Comparison of ENCODE assay signal across 7 mouse cellular contexts in the genomic region with DNA sequence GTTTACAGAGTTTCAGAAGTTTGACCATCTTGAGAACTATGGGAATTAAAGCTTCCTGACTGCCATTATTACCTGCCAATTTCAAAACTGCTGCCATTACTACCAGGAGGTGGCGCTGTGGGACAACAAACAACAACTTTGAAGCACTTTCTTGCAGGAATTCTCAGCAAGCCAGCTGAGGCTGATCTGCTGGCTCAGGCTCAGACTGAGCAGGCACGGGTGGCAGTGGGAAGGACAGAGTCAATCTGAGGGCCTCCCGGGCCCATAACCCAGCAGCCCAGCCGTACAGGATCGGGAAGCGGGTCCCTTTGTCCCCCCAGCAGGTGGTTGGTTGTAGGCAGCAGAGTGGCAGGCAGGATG. TPM values are rescaled to one million over a fixed set of nuclear protein-coding genes. Genes with fewer than 3 reads are reported as not detected.
DNase-seq lines count a peak whose midpoint lies in the region; ATAC-seq lines count a peak whose summit lies in the region.

No protein-coding gene starts in this region.

- H3K4me2 ChIP-seq in midbrain, embryonic 16.5 days (ENCODE audit: low read length) = peak overlapping the region; percentile 54

- peak; percentile 73 for ATAC-seq in granulocyte monocyte progenitor cell, adult 5-6 weeks (replicated peaks; ENCODE audit: poor library complexity, severe bottlenecking)
- 0 out of 2 replicates have a peak, but pooled peaks have one; percentile 36 for ATAC-seq in midbrain, embryonic 16.5 days

- H3K4me3 ChIP-seq in limb, embryonic 10.5 days = peak overlapping the region; percentile 45
- no peak overlapping the region; the same call in 1 of the 2 replicates for H3K4me3 ChIP-seq in midbrain, embryonic 16.5 days (ENCODE audit: low read depth, low read length)

- no peaks in the 10 kb centered on the region for H3K36me3 ChIP-seq in limb, embryonic 10.5 days
- no peaks in the 10 kb centered on the region for H3K36me3 ChIP-seq in midbrain, embryonic 16.5 days (ENCODE audit: control insufficient read depth, insufficient read depth, low read length)

- H3K27me3 ChIP-seq in limb, embryonic 10.5 days (ENCODE audit: low read depth, poor library complexity, severe bottlenecking) = peaks cover 17% of the 10 kb centered on the region
- H3K27me3 ChIP-seq in midbrain, embryonic 16.5 days (ENCODE audit: control insufficient read depth, insufficient read depth, low read depth, low read length) = peaks cover 6% of the 10 kb centered on the region

- peak; percentile 85 for DNase-seq in adrenal gland, postnatal 25 days
- DNase-seq in embryo, embryonic 9.5 days (ENCODE audit: extremely low spot score) = peak; percentile 83
- peak; percentile 79 for DNase-seq in kidney, adult 11 months
- peak; percentile 90 for DNase-seq in limb, embryonic 10.5 days (ENCODE audit: low spot score)
- peak; percentile 59 to 83 for DNase-seq in spleen, postnatal 4 days (ENCODE audit: low spot score in 2 of 2)

- H3K9me3 ChIP-seq in limb, embryonic 10.5 days (replicated peaks) = no peaks in the 10 kb centered on the region
- H3K9me3 ChIP-seq in midbrain, embryonic 16.5 days (replicated peaks; ENCODE audit: control insufficient read depth, low read length, poor library complexity, severe bottlenecking) = no peaks in the 10 kb centered on the region

- H3K9ac ChIP-seq in midbrain, embryonic 16.5 days (ENCODE audit: low read depth, low read length) = no peak overlapping the region

- 6% methylated on average over 6 of the region's 6 CpGs for WGBS in limb, embryonic 10.5 days
- 6% methylated on average over 6 of the region's 6 CpGs for WGBS in midbrain, embryonic 16.5 days

- 0 out of 2 replicates have a peak overlapping the region, but pooled peaks have one; percentile 43 for H3K27ac ChIP-seq in limb, embryonic 10.5 days
- H3K27ac ChIP-seq in midbrain, embryonic 16.5 days (ENCODE audit: low read length) = no peak overlapping the region

- H3K4me1 ChIP-seq in limb, embryonic 10.5 days = peaks cover 11% of the 10 kb centered on the region
- peaks cover 6% of the 10 kb centered on the region for H3K4me1 ChIP-seq in midbrain, embryonic 16.5 days (ENCODE audit: control insufficient read depth, insufficient read depth, low read length)

RNA-seq across cellular contexts. Expression of gene Mlph, which starts 13.7 kb away (rescaled TPM):
- 2.3 and 3.1 TPM in 2 replicates for total RNA-seq in adrenal gland, postnatal 25 days (2021)
- 0.17 TPM in 1 of 2 replicates, not detected in the other for total RNA-seq in granulocyte monocyte progenitor cell, adult 5-6 weeks (2014; fragmentation: Nextera tagmentation)
- 0.95 TPM in 1 of 2 replicates, not detected in the other for total RNA-seq in granulocyte monocyte progenitor cell, adult 5-6 weeks (2017)
- polyA plus RNA-seq in limb, embryonic 10.5 days (2016; fragmentation: Nextera tagmentation; extraction: Ambion mirVana) = 0.06 and 0.51 TPM in 2 replicates
- 0.09 and 0.29 TPM in 2 replicates for polyA plus RNA-seq in midbrain, embryonic 16.5 days (2015; fragmentation: Nextera tagmentation; extraction: Ambion mirVana)

RNA-seq across cellular contexts. Expression of gene Prlh, which starts 24.4 kb away (rescaled TPM):
- not detected in 2 replicates for total RNA-seq in adrenal gland, postnatal 25 days (2021)
- total RNA-seq in granulocyte monocyte progenitor cell, adult 5-6 weeks (2014; fragmentation: Nextera tagmentation) = not detected in 2 replicates
- not detected in 2 replicates for total RNA-seq in granulocyte monocyte progenitor cell, adult 5-6 weeks (2017)
- polyA plus RNA-seq in limb, embryonic 10.5 days (2016; fragmentation: Nextera tagmentation; extraction: Ambion mirVana) = not detected in 2 replicates
- polyA plus RNA-seq in midbrain, embryonic 16.5 days (2015; fragmentation: Nextera tagmentation; extraction: Ambion mirVana) = not detected in 2 replicates

RNA-seq across cellular contexts. Expression of gene Rab17, which starts 40.9 kb away (rescaled TPM):
- not detected in 2 replicates for total RNA-seq in adrenal gland, postnatal 25 days (2021)
- total RNA-seq in granulocyte monocyte progenitor cell, adult 5-6 weeks (2014; fragmentation: Nextera tagmentation) = 3.1 TPM in 1 of 2 replicates, not detected in the other
- 0.47 and 2.0 TPM in 2 replicates for total RNA-seq in granulocyte monocyte progenitor cell, adult 5-6 weeks (2017)
- 0.34 and 0.69 TPM in 2 replicates for polyA plus RNA-seq in limb, embryonic 10.5 days (2016; fragmentation: Nextera tagmentation; extraction: Ambion mirVana)
- 0.17 and 0.19 TPM in 2 replicates for polyA plus RNA-seq in midbrain, embryonic 16.5 days (2015; fragmentation: Nextera tagmentation; extraction: Ambion mirVana)
